Mouse (Mus musculus): ENCODE measurements around the gene Fkbp11.

Gene Fkbp11

GRCm38 (mm10) chr15:98740219-98740618 is 12.2 kb upstream of the Fkbp11 start:
- DNase-seq (ENCODE audit: inconsistent ontology term), result no peak

- no peak for DNase-seq (ENCODE audit: inconsistent ontology term)
These were observed 10.8 kb upstream of the Fkbp11 start for GRCm38 (mm10) chr15:98738796-98739195.

- DNase-seq (ENCODE audit: inconsistent ontology term), result no peak
These were observed 9.9 kb upstream of the Fkbp11 start for GRCm38 (mm10) chr15:98737881-98738280.

GRCm38 (mm10) chr15:98736521-98736920 is 8.5 kb upstream of the Fkbp11 start:
- no peak for DNase-seq (ENCODE audit: inconsistent ontology term)

GRCm38 (mm10) chr15:98733976-98734566 is 6.1 kb upstream of the Fkbp11 start:
- DNase-seq (ENCODE audit: inconsistent ontology term), result no peak

- no peak for DNase-seq (ENCODE audit: inconsistent ontology term)
These were observed 5.4 kb upstream of the Fkbp11 start for GRCm38 (mm10) chr15:98733370-98733769.

- no peak for DNase-seq (ENCODE audit: inconsistent ontology term)
These were observed 4.1 kb upstream of the Fkbp11 start for GRCm38 (mm10) chr15:98732006-98732531.

- no peak for DNase-seq (ENCODE audit: inconsistent ontology term)
These were observed 2.8 kb upstream of the Fkbp11 start for GRCm38 (mm10) chr15:98730790-98731189.

GRCm38 (mm10) chr15:98729791-98730545 is 2.0 kb upstream of the Fkbp11 start:
- no peak for DNase-seq (ENCODE audit: inconsistent ontology term)

- DNase-seq (ENCODE audit: inconsistent ontology term), result no peak
These were observed 368 bp upstream of the Fkbp11 start for GRCm38 (mm10) chr15:98728366-98728765.

- DNase-seq (ENCODE audit: inconsistent ontology term), result no peak
These were observed 1.3 kb downstream of the Fkbp11 start for GRCm38 (mm10) chr15:98726746-98727145.

GRCm38 (mm10) chr15:98726079-98726478 is 1.9 kb downstream of the Fkbp11 start:
- no peak for DNase-seq (ENCODE audit: inconsistent ontology term)

GRCm38 (mm10) chr15:98724441-98724840 is 3.6 kb downstream of the Fkbp11 start:
- DNase-seq (ENCODE audit: inconsistent ontology term), result no peak

- peak; percentile 41 for DNase-seq (ENCODE audit: inconsistent ontology term)
These were observed 5.1 kb downstream of the Fkbp11 start for GRCm38 (mm10) chr15:98722854-98723253.

- no peak for DNase-seq (ENCODE audit: inconsistent ontology term)
These were observed 5.8 kb downstream of the Fkbp11 start for GRCm38 (mm10) chr15:98722191-98722590.

- DNase-seq (ENCODE audit: inconsistent ontology term), result no peak
These were observed 10.7 kb downstream of the Fkbp11 start for GRCm38 (mm10) chr15:98717301-98717700.

- peak; percentile 59 for DNase-seq (ENCODE audit: inconsistent ontology term)
These were observed 13.8 kb downstream of the Fkbp11 start for GRCm38 (mm10) chr15:98714230-98714652.

GRCm38 (mm10) chr15:98710442-98710841 is 17.6 kb downstream of the Fkbp11 start:
- DNase-seq (ENCODE audit: inconsistent ontology term), result no peak

- peak; percentile 82 for DNase-seq (ENCODE audit: inconsistent ontology term)
These were observed 20.1 kb downstream of the Fkbp11 start, which contains the start of gene Ccdc65 for GRCm38 (mm10) chr15:98707766-98708372. Ccdc65 (plus strand) TSS chr15:98708207.

GRCm38 (mm10) chr15:98704312-98704711 is 23.7 kb downstream of the Fkbp11 start:
- DNase-seq (ENCODE audit: inconsistent ontology term), result no peak

- peak; percentile 88 for DNase-seq (ENCODE audit: inconsistent ontology term)
These were observed 28.6 kb downstream of the Fkbp11 start for GRCm38 (mm10) chr15:98699190-98700105.

Measured in Muller cell, postnatal 12 days (primary cell).